ENCODE assay signal across 11 mouse cellular contexts in genomic region chr9:67045306-67045675, GRCm38 (mm10). TPM values are rescaled to one million over a fixed set of nuclear protein-coding genes. Genes with fewer than 3 reads are reported as not detected.
DNase-seq lines count a peak whose midpoint lies in the region; ATAC-seq and TF ChIP-seq lines count a peak whose summit lies in the region.
"Had no signal": no experiment of that assay in that cellular context is flagged by ENCODE, and none has a peak within 500 bp of the region (broad histone marks: within the 10 kb centered on the region; RNA-seq: fewer than 3 reads in every experiment).

No protein-coding gene starts in this region.

- peaks cover 52% of the 10 kb centered on the region for H3K4me1 ChIP-seq in kidney, embryonic 14.5 days (ENCODE audit: control insufficient read depth, insufficient read depth, low read length)
- peaks cover 66% of the 10 kb centered on the region for H3K4me1 ChIP-seq in neural tube, embryonic 13.5 days (replicated peaks)
- H3K4me1 ChIP-seq in intestine, embryonic 14.5 days (replicated peaks; ENCODE audit: control insufficient read depth, insufficient read depth, low read length) = peaks cover 49% of the 10 kb centered on the region
- no peaks in the 10 kb centered on the region for H3K4me1 ChIP-seq in stomach, postnatal 0 days (replicated peaks; ENCODE audit: control insufficient read depth, insufficient read depth)

- no peak for DNase-seq in kidney, postnatal 25 days
- no peak for DNase-seq in neural tube, embryonic 10.5 days (ENCODE audit: extremely low spot score, low spot score)
- no peak for DNase-seq in intestine, embryonic 14.5 days (ENCODE audit: low spot score)
- DNase-seq in stomach, postnatal 0 days (ENCODE audit: low spot score) = no peak

- no peaks in the 10 kb centered on the region for H3K9me3 ChIP-seq in kidney, embryonic 14.5 days (ENCODE audit: control insufficient read depth, low read length)
- no peaks in the 10 kb centered on the region for H3K9me3 ChIP-seq in neural tube, embryonic 13.5 days
- no peaks in the 10 kb centered on the region for H3K9me3 ChIP-seq in intestine, embryonic 14.5 days (ENCODE audit: control insufficient read depth, low read length)
- no peaks in the 10 kb centered on the region for H3K9me3 ChIP-seq in stomach, postnatal 0 days (ENCODE audit: control insufficient read depth, low read length)
- H3K9me3 ChIP-seq: forebrain, embryonic 13.5 days; hindbrain, embryonic 10.5 days; midbrain, embryonic 12.5 days had no signal

- no peaks in the 10 kb centered on the region for H3K27me3 ChIP-seq in kidney, embryonic 14.5 days (ENCODE audit: control insufficient read depth, insufficient read depth, low read length)
- H3K27me3 ChIP-seq in neural tube, embryonic 13.5 days = peaks cover 54% of the 10 kb centered on the region
- H3K27me3 ChIP-seq in intestine, embryonic 14.5 days (replicated peaks; ENCODE audit: control insufficient read depth, insufficient read depth, low read length) = no peaks in the 10 kb centered on the region
- no peaks in the 10 kb centered on the region for H3K27me3 ChIP-seq in stomach, postnatal 0 days (ENCODE audit: control insufficient read depth, insufficient read depth, low read length)

- H3K4me3 ChIP-seq in kidney, embryonic 14.5 days (ENCODE audit: low read length) = no peak overlapping the region
- H3K4me3 ChIP-seq in neural tube, embryonic 13.5 days = no peak overlapping the region
- H3K4me3 ChIP-seq in intestine, embryonic 14.5 days (ENCODE audit: low read depth, low read length) = peak overlapping the region; percentile 92
- H3K4me3 ChIP-seq in stomach, postnatal 0 days (ENCODE audit: low read depth, low read length) = peak overlapping the region; percentile 86
- H3K4me3 ChIP-seq: forebrain, embryonic 13.5 days; midbrain, embryonic 12.5 days had no signal

- TF ChIP-seq CTCF in stomach, postnatal 0 days (IDR thresholded peaks at IDR 0.05; ENCODE audit: low read depth) = no peak

- WGBS in kidney, embryonic 14.5 days = 32% methylated on average over 4 of the region's 4 CpGs
- WGBS in neural tube, embryonic 13.5 days = 37% methylated on average over 4 of the region's 4 CpGs
- WGBS in intestine, embryonic 14.5 days = 8% methylated on average over 4 of the region's 4 CpGs
- 12% methylated on average over 4 of the region's 4 CpGs for WGBS in stomach, postnatal 0 days

- no peaks in the 10 kb centered on the region for H3K36me3 ChIP-seq in kidney, embryonic 14.5 days (ENCODE audit: control insufficient read depth, insufficient read depth, low read length)
- no peaks in the 10 kb centered on the region for H3K36me3 ChIP-seq in neural tube, embryonic 13.5 days
- 0 out of 2 replicates have a peak, but pooled peaks cover 3% of the 10 kb centered on the region for H3K36me3 ChIP-seq in intestine, embryonic 14.5 days (ENCODE audit: control insufficient read depth, insufficient read depth, low read length)
- no peaks in the 10 kb centered on the region for H3K36me3 ChIP-seq in stomach, postnatal 0 days (ENCODE audit: control insufficient read depth, insufficient read depth, low read length)
- H3K36me3 ChIP-seq: hindbrain, embryonic 10.5 days; midbrain, embryonic 12.5 days had no signal

- no peak for ATAC-seq in kidney, embryonic 14.5 days (ENCODE audit: low FRiP score, low TSS enrichment)
- no peak for ATAC-seq in neural tube, embryonic 13.5 days (ENCODE audit: low read depth)
- no peak for ATAC-seq in intestine, embryonic 14.5 days (replicated peaks; ENCODE audit: low FRiP score, low TSS enrichment, low read depth)
- no peak for ATAC-seq in stomach, postnatal 0 days (ENCODE audit: low FRiP score, low TSS enrichment)
- ATAC-seq in activated CD4-positive, CD25-positive, alpha-beta regulatory T cell, adult 4 months = no peak
- no peak for ATAC-seq in monocyte, adult 5-6 weeks (replicated peaks; ENCODE audit: insufficient number of reproducible peaks, low FRiP score, low TSS enrichment, poor library complexity, severe bottlenecking)

- no peak overlapping the region for H3K27ac ChIP-seq in kidney, embryonic 14.5 days (ENCODE audit: low read depth, low read length)
- H3K27ac ChIP-seq in neural tube, embryonic 13.5 days (replicated peaks) = peak overlapping the region; percentile 28; the same call in 1 of the 2 replicates
- H3K27ac ChIP-seq in intestine, embryonic 14.5 days (ENCODE audit: low read depth) = peak overlapping the region; percentile 94
- peak overlapping the region; percentile 69 for H3K27ac ChIP-seq in stomach, postnatal 0 days (replicated peaks)
- H3K27ac ChIP-seq: forebrain, embryonic 13.5 days; hindbrain, embryonic 10.5 days; midbrain, embryonic 12.5 days had no signal

- H3K9ac ChIP-seq in kidney, embryonic 14.5 days (ENCODE audit: low read depth, low read length) = no peak overlapping the region; the same call in 1 of the 2 replicates
- H3K9ac ChIP-seq in neural tube, embryonic 13.5 days = no peak overlapping the region
- H3K9ac ChIP-seq in intestine, embryonic 14.5 days (ENCODE audit: low read length) = peak overlapping the region; percentile 37; the same call in 1 of the 2 replicates
- peak overlapping the region; percentile 43 for H3K9ac ChIP-seq in stomach, postnatal 0 days (ENCODE audit: low read length)
- H3K9ac ChIP-seq: forebrain, embryonic 13.5 days; midbrain, embryonic 12.5 days had no signal

- no peak for TF ChIP-seq EP300 in stomach, postnatal 0 days (optimal IDR thresholded peaks at IDR 0.05)

- H3K4me2 ChIP-seq in kidney, embryonic 14.5 days (replicated peaks; ENCODE audit: low read depth, low read length) = peak overlapping the region; percentile 79
- peak overlapping the region; percentile 21; the same call in 1 of the 2 replicates for H3K4me2 ChIP-seq in neural tube, embryonic 13.5 days
- peak overlapping the region; percentile 82 for H3K4me2 ChIP-seq in intestine, embryonic 14.5 days (ENCODE audit: low read length)
- H3K4me2 ChIP-seq in stomach, postnatal 0 days (replicated peaks; ENCODE audit: low read depth) = peak overlapping the region; percentile 69
- H3K4me2 ChIP-seq: forebrain, embryonic 13.5 days; midbrain, embryonic 12.5 days had no signal

RNA-seq across cellular contexts. Expression of gene Tpm1, which starts 3.9 kb away (rescaled TPM):
- 395 and 422 TPM in 2 replicates for polyA plus RNA-seq in kidney, embryonic 14.5 days (2014; fragmentation: Nextera tagmentation; extraction: Ambion mirVana)
- 209 and 261 TPM in 2 replicates for polyA plus RNA-seq in neural tube, embryonic 13.5 days (2015; fragmentation: Nextera tagmentation; extraction: Ambion mirVana)
- polyA plus RNA-seq in intestine, embryonic 14.5 days (2014; fragmentation: Nextera tagmentation; extraction: Ambion mirVana) = 1,186 and 1,326 TPM in 2 replicates
- polyA plus RNA-seq in stomach, postnatal 0 days (2015; fragmentation: Nextera tagmentation; extraction: Ambion mirVana) = 1,738 and 2,538 TPM in 2 replicates
- 10 to 100 TPM; 30.8 to 35.8 TPM for polyA plus RNA-seq in activated CD4-positive, CD25-positive, alpha-beta regulatory T cell, adult 4 months (2017; shearing (Covaris generic))
- 29.4 to 78.0 TPM (median 49.1 TPM) in 3 replicates for total RNA-seq in monocyte, adult 5-6 weeks (2017)

Comparison
In these comparisons a context has a peak if more than half of its experiments do, and no peak if none do; other contexts are left out.
1. H3K4me2 ChIP-seq: peak in every context shown above with its lines; median percentile 82 in intestine, embryonic 14.5 days; 79 in kidney, embryonic 14.5 days; 69 in stomach, postnatal 0 days; 21 in neural tube, embryonic 13.5 days.
2. H3K4me3 ChIP-seq: peak in intestine, embryonic 14.5 days (single experiment) and stomach, postnatal 0 days (single experiment); none in kidney, embryonic 14.5 days (single experiment) and neural tube, embryonic 13.5 days (single experiment).
3. H3K9ac ChIP-seq: peak in intestine, embryonic 14.5 days (single experiment) and stomach, postnatal 0 days (single experiment); none in kidney, embryonic 14.5 days (single experiment) and neural tube, embryonic 13.5 days (single experiment).